Mouse (Mus musculus) liver, adult 2 months (tissue): ENCODE data around the gene Mfsd5. TPM values are rescaled to one million over a fixed set of nuclear protein-coding genes. Genes with fewer than 3 reads are reported as not detected.

ENCODE experiments used
- DNase-seq: peaks from one replicate; pipeline ENCODE4 v3.0.0-alpha.2; 2011; ENCODE audit warnings: low read depth, low spot score; ENCODE audit errors: extremely low read depth
- H3K27ac ChIP-seq: fragments of 200-500 bp; replicated peaks from 2 replicates; pipeline ENCODE4 v1.5.1; 2012; ENCODE audit warnings: low read depth, mild to moderate bottlenecking, control low read depth, inconsistent platforms, low read length; ENCODE audit not compliant: insufficient read depth
- H3K27me3 ChIP-seq: fragments of 200-500 bp; 2 replicates; pipeline ENCODE4 v1.6.1; 2012; ENCODE audit warnings: mild to moderate bottlenecking, moderate library complexity, low read length, inconsistent platforms; ENCODE audit not compliant: control insufficient read depth, insufficient read depth
- H3K36me3 ChIP-seq: fragments of 200-500 bp; 2 replicates; pipeline ENCODE4 v1.6.1; 2012; ENCODE audit warnings: low read length, inconsistent platforms; ENCODE audit not compliant: control insufficient read depth, insufficient read depth
- H3K4me1 ChIP-seq: fragments of 200-500 bp; 2 replicates; pipeline ENCODE4 v1.6.1; 2011; ENCODE audit warnings: low read length; ENCODE audit not compliant: control insufficient read depth, insufficient read depth
- H3K4me3 ChIP-seq: fragments of 200-500 bp; 2 replicates; pipeline ENCODE4 v1.5.1; 2011; ENCODE audit warnings: low read depth, mild to moderate bottlenecking, control low read depth, low read length, moderate library complexity; ENCODE audit not compliant: insufficient read depth
- H3K79me2 ChIP-seq: fragments of 200-500 bp; 2 replicates; pipeline ENCODE4 v1.6.1; 2012; ENCODE audit warnings: inconsistent platforms, mild to moderate bottlenecking, low read length, moderate library complexity; ENCODE audit not compliant: control insufficient read depth, insufficient read depth
- H3K9ac ChIP-seq: fragments of 200-500 bp; 2 replicates; pipeline ENCODE4 v1.6.1; 2012; ENCODE audit warnings: low read depth, mild to moderate bottlenecking, control low read depth, inconsistent platforms, low read length
- CTCF ChIP-seq: fragments of 200-500 bp; IDR thresholded peaks from 2 replicates; pipeline ENCODE4 v1.5.1; 2011; ENCODE audit warnings: low read depth, low read length, control low read depth
- POLR2A ChIP-seq: fragments of 200-500 bp; IDR thresholded peaks from 2 replicates; pipeline ENCODE4 v1.6.1; 2011; ENCODE audit warnings: low read length, control low read depth; ENCODE audit not compliant: insufficient read depth; ENCODE audit errors: extremely low read depth
- WGBS: fragments of 180-500 bp; shearing (Covaris S2); methylation state at CpG from one replicate; pipeline ENCODE4 v1.1.7; 2018; 5-methylcytosine and 5-hydroxymethylcytosine counted together
- polyA plus RNA-seq: library from polyadenylated mRNA; depleted of rRNA; stranded (reverse); fragments of >200 nt; gene quantifications from 2 replicates; pipeline ENCODE4 v1.2.3, GENCODE M21; 2012; rRNA removed
- total RNA-seq: library from RNA; depleted of rRNA; stranded (reverse); fragments of >200 nt; gene quantifications from 2 replicates; pipeline ENCODE4 v1.2.3, GENCODE M21; 2014; rRNA removed

Mfsd5 gene
- total and polyA plus RNA-seq, 2 experiments: 8.5 to 51.4 TPM

DNA sequence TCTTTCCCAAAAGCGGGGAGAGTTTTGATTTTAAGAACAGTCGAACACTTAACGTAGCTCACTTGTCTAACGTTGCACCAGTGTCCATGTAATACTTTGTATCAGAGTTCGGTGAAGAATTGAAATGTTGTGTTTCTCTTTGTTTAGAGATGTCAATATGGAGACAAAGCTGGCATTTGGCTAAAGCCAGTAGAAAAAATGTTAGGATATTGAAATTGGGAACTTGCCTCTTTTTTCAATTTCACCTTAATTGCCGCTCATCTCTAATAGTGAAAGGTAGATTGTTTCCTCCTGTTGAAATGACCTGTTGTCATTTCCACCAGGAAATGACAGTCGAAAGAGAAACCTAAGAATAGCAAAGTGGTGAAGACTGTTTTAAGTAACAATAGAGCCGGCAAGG lies 47.6 kb downstream of the Mfsd5 start:
- Histone ChIP-seq H3K4me1 (peaks cover 3% of the 10 kb centered on the region; the same call in 1 of the 2 replicates), H3K9ac (no peak overlapping the region; the same call in 1 of the 2 replicates), H3K36me3 (no peaks in the 10 kb centered on the region), H3K27me3 (no peaks in the 10 kb centered on the region), H3K4me3 (peak overlapping the region; percentile 87; the same call in 1 of the 2 replicates), H3K27ac (no peak overlapping the region), H3K79me2 (no peaks in the 10 kb centered on the region; the same call in 1 of the 2 replicates)
- TF ChIP-seq POLR2A: no peak
- no peak for TF ChIP-seq CTCF
- 39% methylated on average over 8 of the region's 8 CpGs for WGBS
- no peak for DNase-seq

Other genes with a start within 250 kb of the Mfsd5 start
- 119 and 130 TPM in 2 replicates for gene Eif4b, start 205.7 kb upstream of the Mfsd5 start, total RNA-seq
- 70.5 and 73.8 TPM in 2 replicates for gene Eif4b, start 205.7 kb upstream of the Mfsd5 start, polyA plus RNA-seq
- gene Tns2, start 179.0 kb upstream of the Mfsd5 start, total RNA-seq: 21.8 and 36.5 TPM in 2 replicates
- gene Tns2, start 179.0 kb upstream of the Mfsd5 start, polyA plus RNA-seq: 30.9 and 35.9 TPM in 2 replicates
- gene Spryd3, start 143.2 kb upstream of the Mfsd5 start, total RNA-seq: 9.2 and 12.1 TPM in 2 replicates
- gene Spryd3, start 143.2 kb upstream of the Mfsd5 start, polyA plus RNA-seq: 20.7 and 22.6 TPM in 2 replicates
- 1.0 and 1.8 TPM in 2 replicates for gene Igfbp6, start 135.1 kb upstream of the Mfsd5 start, total RNA-seq
- gene Igfbp6, start 135.1 kb upstream of the Mfsd5 start, polyA plus RNA-seq: 2.3 and 4.5 TPM in 2 replicates
- gene Soat2, start 128.9 kb upstream of the Mfsd5 start, total RNA-seq: 27.5 and 36.5 TPM in 2 replicates
- 54.9 and 80.8 TPM in 2 replicates for gene Soat2, start 128.9 kb upstream of the Mfsd5 start, polyA plus RNA-seq
- gene Zfp740, start 76.2 kb upstream of the Mfsd5 start, total RNA-seq: 15.6 and 21.0 TPM in 2 replicates
- 8.1 and 9.4 TPM in 2 replicates for gene Zfp740, start 76.2 kb upstream of the Mfsd5 start, polyA plus RNA-seq
- gene Csad, start 74.7 kb upstream of the Mfsd5 start, total RNA-seq: 47.6 and 449 TPM in 2 replicates
- 107 and 123 TPM in 2 replicates for gene Csad, start 74.7 kb upstream of the Mfsd5 start, polyA plus RNA-seq
- gene Itgb7, start 47.5 kb upstream of the Mfsd5 start, total RNA-seq: 1.3 and 2.2 TPM in 2 replicates
- gene Itgb7, start 47.5 kb upstream of the Mfsd5 start, polyA plus RNA-seq: 1.7 and 1.8 TPM in 2 replicates
- 1.5 and 2.0 TPM in 2 replicates for gene Rarg, start 21.9 kb upstream of the Mfsd5 start, total RNA-seq
- 5.3 and 6.0 TPM in 2 replicates for gene Rarg, start 21.9 kb upstream of the Mfsd5 start, polyA plus RNA-seq
- not detected in 2 replicates for gene Gm9918, start 8.9 kb upstream of the Mfsd5 start, total RNA-seq
- gene Gm9918, start 8.9 kb upstream of the Mfsd5 start, polyA plus RNA-seq: 0.05 TPM in 1 of 2 replicates, not detected in the other
- gene Espl1, start 16.8 kb downstream of the Mfsd5 start, total RNA-seq: 0.09 and 0.27 TPM in 2 replicates
- gene Espl1, start 16.8 kb downstream of the Mfsd5 start, polyA plus RNA-seq: 0.11 and 0.21 TPM in 2 replicates
- gene Pfdn5, start 46.7 kb downstream of the Mfsd5 start, total RNA-seq: 137 and 195 TPM in 2 replicates
- gene Pfdn5, start 46.7 kb downstream of the Mfsd5 start, polyA plus RNA-seq: 44.6 and 45.2 TPM in 2 replicates
- gene Myg1, start 52.3 kb downstream of the Mfsd5 start, total RNA-seq: 25.5 and 27.6 TPM in 2 replicates
- gene Myg1, start 52.3 kb downstream of the Mfsd5 start, polyA plus RNA-seq: 32.0 and 32.3 TPM in 2 replicates
- 4.0 and 8.3 TPM in 2 replicates for gene Aaas, start 71.3 kb downstream of the Mfsd5 start, total RNA-seq
- gene Aaas, start 71.3 kb downstream of the Mfsd5 start, polyA plus RNA-seq: 18.9 and 24.0 TPM in 2 replicates
- gene Sp7, start 87.7 kb downstream of the Mfsd5 start, total RNA-seq: not detected in 2 replicates
- not detected in 2 replicates for gene Sp7, start 87.7 kb downstream of the Mfsd5 start, polyA plus RNA-seq
- gene Sp1, start 126.7 kb downstream of the Mfsd5 start, total RNA-seq: 16.7 and 18.2 TPM in 2 replicates
- 7.3 and 7.6 TPM in 2 replicates for gene Sp1, start 126.7 kb downstream of the Mfsd5 start, polyA plus RNA-seq
- 0.07 and 0.09 TPM in 2 replicates for gene Amhr2, start 165.9 kb downstream of the Mfsd5 start, total RNA-seq
- 0.40 and 0.49 TPM in 2 replicates for gene Amhr2, start 165.9 kb downstream of the Mfsd5 start, polyA plus RNA-seq
- gene Prr13, start 179.6 kb downstream of the Mfsd5 start, total RNA-seq: 7.3 and 11.1 TPM in 2 replicates
- 93.4 and 98.3 TPM in 2 replicates for gene Prr13, start 179.6 kb downstream of the Mfsd5 start, polyA plus RNA-seq
- 112 and 189 TPM in 2 replicates for gene Pcbp2, start 191.1 kb downstream of the Mfsd5 start, total RNA-seq
- 261 and 273 TPM in 2 replicates for gene Pcbp2, start 191.1 kb downstream of the Mfsd5 start, polyA plus RNA-seq
- not detected in 2 replicates for gene Gm10337, start 224.3 kb downstream of the Mfsd5 start, total RNA-seq
- not detected in 2 replicates for gene Gm10337, start 224.3 kb downstream of the Mfsd5 start, polyA plus RNA-seq
- gene Map3k12, start 237.6 kb downstream of the Mfsd5 start, total RNA-seq: 0.34 and 0.46 TPM in 2 replicates
- 0.22 and 0.43 TPM in 2 replicates for gene Map3k12, start 237.6 kb downstream of the Mfsd5 start, polyA plus RNA-seq
- gene Tarbp2, start 238.7 kb downstream of the Mfsd5 start, total RNA-seq: 15.2 and 16.0 TPM in 2 replicates
- 34.1 and 40.6 TPM in 2 replicates for gene Tarbp2, start 238.7 kb downstream of the Mfsd5 start, polyA plus RNA-seq
- gene Npff, start 245.5 kb downstream of the Mfsd5 start, total RNA-seq: 0.27 and 0.65 TPM in 2 replicates
- 1.4 and 3.5 TPM in 2 replicates for gene Npff, start 245.5 kb downstream of the Mfsd5 start, polyA plus RNA-seq